Mouse (Mus musculus) heart, embryonic 12.5 days (tissue): Measurements from ENCODE around the gene Mlec. TPM values are rescaled to one million over a fixed set of nuclear protein-coding genes. Genes with fewer than 3 reads are reported as not detected.

Source experiments
- ATAC-seq: fragments of 200-750 bp; cut with Nextera tagmentation; 2 replicates; pipeline ENCODE4 v1.8.0; 2017; ENCODE audit warnings: moderate TSS enrichment, moderate library complexity; ENCODE audit not compliant: insufficient number of reproducible peaks, low FRiP score
- H3K27ac ChIP-seq: fragments of 300-500 bp; sonication (generic); 2 replicates; pipeline ENCODE4 v1.5.1; 2016; ENCODE audit warnings: mild to moderate bottlenecking, moderate library complexity; ENCODE audit not compliant: poor library complexity, severe bottlenecking
- H3K27me3 ChIP-seq: fragments of 300-500 bp; sonication (generic); replicated peaks from 2 replicates; pipeline ENCODE4 v1.6.1; 2016; ENCODE audit warnings: mild to moderate bottlenecking, moderate library complexity
- H3K36me3 ChIP-seq: fragments of 300-500 bp; sonication (generic); 2 replicates; pipeline ENCODE4 v1.6.1; 2016; ENCODE audit warnings: mild to moderate bottlenecking, moderate library complexity
- H3K4me1 ChIP-seq: fragments of 300-500 bp; sonication (generic); replicated peaks from 2 replicates; pipeline ENCODE4 v1.6.1; 2016; ENCODE audit warnings: mild to moderate bottlenecking
- H3K4me2 ChIP-seq: fragments of 300-500 bp; sonication (generic); 2 replicates; pipeline ENCODE4 v1.6.1; 2016; ENCODE audit warnings: mild to moderate bottlenecking, moderate library complexity
- H3K4me3 ChIP-seq: fragments of 300-500 bp; sonication (generic); 2 replicates; pipeline ENCODE4 v1.5.1; 2016; ENCODE audit warnings: mild to moderate bottlenecking
- H3K9ac ChIP-seq: fragments of 300-500 bp; sonication (generic); 2 replicates; pipeline ENCODE4 v1.6.1; 2016; ENCODE audit warnings: mild to moderate bottlenecking, moderate library complexity
- H3K9me3 ChIP-seq: fragments of 300-500 bp; sonication (generic); replicated peaks from 2 replicates; pipeline ENCODE4 v1.6.1; 2016; ENCODE audit warnings: mild to moderate bottlenecking, moderate library complexity
- WGBS: fragments of 180-500 bp; shearing (Covaris S2); methylation state at CpG from one replicate; pipeline ENCODE4 v1.1.7; 2016; 5-methylcytosine and 5-hydroxymethylcytosine counted together
- polyA plus RNA-seq: library from polyadenylated mRNA; unstranded; fragments of >200 nt; fragmentation: Nextera tagmentation; extraction: Ambion mirVana; gene quantifications from 2 replicates; pipeline ENCODE4 v1.2.1, GENCODE M21; 2016

Gene Mlec
- polyA plus RNA-seq, 1 experiment from 2014 or later: 103 TPM

DNA sequence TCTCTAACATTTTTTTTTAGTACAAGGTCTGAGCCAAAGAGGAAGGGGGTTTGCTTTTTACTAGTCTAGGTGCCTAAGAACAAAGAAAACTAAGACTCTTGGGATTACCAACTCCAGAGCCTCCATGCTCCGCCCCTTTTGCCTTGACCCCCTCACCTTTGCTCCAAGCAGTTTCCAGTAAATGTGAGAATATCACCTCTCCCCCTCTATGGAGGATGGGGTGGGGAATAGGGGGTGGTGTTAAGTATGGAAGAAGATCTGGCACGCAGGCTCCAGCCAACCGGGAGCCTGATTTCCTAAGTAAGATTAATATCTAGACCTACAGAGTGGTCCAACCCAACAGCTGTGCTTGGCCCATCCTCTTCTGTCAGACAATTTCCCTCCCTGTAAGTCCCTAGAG lies 17.3 kb downstream of the Mlec start:
- 57% methylated on average over 3 of the region's 3 CpGs for WGBS
- Histone ChIP-seq H3K9ac (no peak overlapping the region), H3K4me2 (no peak overlapping the region), H3K27me3 (no peaks in the 10 kb centered on the region), H3K4me3 (no peak overlapping the region), H3K9me3 (no peaks in the 10 kb centered on the region), H3K4me1 (0 out of 2 replicates have a peak, but pooled peaks cover 3% of the 10 kb centered on the region), H3K36me3 (peaks cover 27% of the 10 kb centered on the region), H3K27ac (no peak overlapping the region)
- ATAC-seq: no peak

DNA sequence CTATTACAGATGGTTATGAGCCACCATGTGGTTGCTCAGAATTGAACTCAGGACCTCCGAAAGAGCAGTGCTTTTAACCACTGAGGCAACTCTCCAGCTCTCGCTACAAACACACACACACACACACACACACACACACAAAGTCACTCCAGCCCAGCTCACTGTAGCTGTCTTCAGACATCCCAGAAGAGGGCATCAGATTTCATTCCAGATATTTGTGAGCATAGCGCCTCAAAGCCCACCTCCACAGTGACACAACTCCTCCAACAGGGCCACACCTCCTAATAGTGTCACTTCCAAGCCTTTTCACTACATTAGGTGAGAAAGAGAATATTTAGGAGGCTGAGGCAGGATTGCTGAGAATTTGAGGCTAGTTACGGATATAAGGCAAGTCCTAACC lies 18.9 kb downstream of the Mlec start:
- H3K4me3 ChIP-seq: no peak overlapping the region
- H3K4me2 ChIP-seq: no peak overlapping the region
- 64% methylated on average over 4 of the region's 4 CpGs for WGBS
- no peak overlapping the region for H3K9ac ChIP-seq
- ATAC-seq: no peak
- no peaks in the 10 kb centered on the region for H3K9me3 ChIP-seq
- H3K36me3 ChIP-seq: peaks cover 11% of the 10 kb centered on the region
- 0 out of 2 replicates have a peak, but pooled peaks cover 3% of the 10 kb centered on the region for H3K4me1 ChIP-seq
- no peak overlapping the region for H3K27ac ChIP-seq
- H3K27me3 ChIP-seq: no peaks in the 10 kb centered on the region

DNA sequence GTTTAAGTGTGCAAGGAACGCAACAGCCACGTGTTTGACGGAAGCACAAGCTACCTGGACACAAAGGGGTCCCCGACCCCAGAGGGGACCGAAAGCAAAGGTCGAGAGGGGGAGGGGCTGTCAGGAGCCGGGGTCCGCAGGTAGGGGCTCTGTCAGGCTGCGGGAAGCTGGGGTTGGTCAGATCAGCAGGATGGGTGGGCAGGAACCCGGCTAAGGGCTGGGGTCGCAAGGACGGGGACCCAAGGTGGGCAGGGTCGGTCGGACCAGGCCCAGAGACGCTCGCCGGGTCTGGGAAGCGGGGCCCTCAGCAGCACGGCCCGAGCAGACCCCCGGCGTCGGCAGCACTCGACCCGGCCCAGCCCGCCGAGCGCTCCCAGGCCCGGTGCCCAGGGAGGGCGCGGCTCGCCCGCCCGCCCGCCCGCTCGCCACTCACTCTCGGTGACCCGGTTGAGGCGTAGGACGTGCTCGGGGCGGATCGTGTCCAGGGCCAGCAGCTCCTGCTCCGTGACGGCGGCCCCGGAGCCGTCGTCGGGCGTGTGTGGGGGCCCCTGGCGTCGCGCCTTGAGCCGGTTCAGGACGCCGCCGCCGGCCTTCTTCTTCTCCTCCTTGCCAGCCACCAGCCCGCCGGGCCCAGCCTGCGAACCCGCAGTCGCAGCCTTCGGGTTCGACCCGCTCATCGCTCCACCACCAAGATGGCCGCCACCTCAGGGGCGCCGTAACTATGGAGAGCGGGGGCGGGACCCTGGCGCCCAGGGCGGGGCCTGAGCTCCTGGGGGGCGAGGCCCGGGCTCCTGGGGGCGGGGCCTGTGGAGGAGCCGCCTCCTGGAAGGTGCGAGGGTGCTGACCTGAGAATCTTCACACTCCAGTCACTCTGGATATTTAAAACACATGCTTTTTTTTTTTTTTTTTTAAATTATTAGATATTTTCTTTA lies 23.5 kb downstream of the Mlec start, which contains the start of gene Unc119b:
Gene Unc119b, minus strand, starts transcription at position 742 of the 932 bp plus-strand sequence.
- ATAC-seq: peak; percentile 96
- Histone ChIP-seq H3K9ac (peak within 1 kb of the TSS; percentile 88), H3K27ac (no peak within 1 kb of the TSS), H3K27me3 (no peaks in the 10 kb centered on the region), H3K4me1 (peaks cover 14% of the 10 kb centered on the region), H3K4me3 (peak within 1 kb of the TSS; percentile 90), H3K4me2 (peak within 1 kb of the TSS; percentile 97), H3K9me3 (no peaks in the 10 kb centered on the region), H3K36me3 (peaks cover 8% of the 10 kb centered on the region)
- under 1% methylated on average over 60 of the region's 81 CpGs for WGBS

DNA sequence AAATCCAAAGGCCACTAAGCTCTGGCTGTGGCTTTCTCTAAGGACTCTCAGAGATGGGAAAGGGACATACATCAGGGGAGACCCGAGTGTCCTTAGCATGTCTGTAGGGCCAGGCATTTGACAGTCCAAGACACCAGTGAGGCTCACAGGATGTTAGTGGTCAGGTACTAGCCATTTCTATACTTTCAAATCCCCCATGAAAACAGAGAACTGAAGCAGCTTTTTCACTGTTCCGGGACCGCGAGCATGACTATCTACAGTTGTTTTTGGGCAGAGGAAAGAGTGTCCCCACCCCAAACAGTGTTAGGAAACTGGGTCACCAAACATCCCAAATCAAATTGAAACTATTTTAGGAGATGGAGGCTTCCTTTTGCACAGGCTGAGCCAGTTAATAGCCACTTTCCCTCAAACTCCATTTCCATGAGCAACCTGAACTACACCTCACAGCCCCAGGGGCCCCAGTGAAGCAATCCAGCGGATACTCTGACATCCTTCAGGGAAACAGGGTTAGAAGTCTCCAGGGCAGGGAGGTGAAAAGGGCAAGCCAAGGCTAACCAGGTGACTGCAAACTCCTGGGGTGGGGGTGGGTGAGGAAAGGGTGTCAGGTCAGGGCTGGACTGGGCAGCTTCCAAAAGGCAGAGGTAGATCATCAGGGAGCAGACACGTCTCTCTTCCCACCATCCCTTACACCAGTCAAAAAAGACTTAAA lies 24.5 kb downstream of the Mlec start:
- 58% methylated on average over 6 of the region's 6 CpGs for WGBS
- Histone ChIP-seq H3K9ac (peak overlapping the region; percentile 88), H3K4me3 (peak overlapping the region; percentile 90), H3K4me2 (peak overlapping the region; percentile 97), H3K36me3 (peaks cover 13% of the 10 kb centered on the region), H3K27ac (no peak overlapping the region), H3K9me3 (no peaks in the 10 kb centered on the region), H3K4me1 (peaks cover 14% of the 10 kb centered on the region), H3K27me3 (no peaks in the 10 kb centered on the region)
- no peak for ATAC-seq

DNA sequence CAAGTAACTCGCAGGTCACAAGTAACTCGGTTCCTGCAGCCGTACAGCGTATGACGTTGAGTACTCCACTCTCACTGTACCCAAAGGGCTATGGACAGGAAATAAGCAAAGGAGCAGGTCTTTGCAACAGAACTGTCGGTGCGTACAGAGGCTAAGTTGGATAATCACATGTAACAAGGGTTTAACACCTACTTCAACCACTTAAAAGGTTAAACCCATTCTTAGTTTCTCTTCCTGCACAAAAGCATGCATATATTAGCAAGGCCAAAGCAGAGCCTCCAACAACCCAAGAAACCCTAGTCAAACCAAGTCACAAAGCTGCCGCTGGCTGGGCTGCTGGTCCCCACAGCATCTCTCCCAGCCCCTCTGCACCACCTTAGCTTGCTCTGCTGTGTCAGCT lies 25.5 kb downstream of the Mlec start:
- no peak for ATAC-seq
- 0 out of 2 replicates have a peak overlapping the region, but pooled peaks have one; percentile 13 for H3K9ac ChIP-seq
- H3K9me3 ChIP-seq: no peaks in the 10 kb centered on the region
- no peak overlapping the region for H3K27ac ChIP-seq
- H3K4me3 ChIP-seq: no peak overlapping the region
- H3K4me1 ChIP-seq: peaks cover 14% of the 10 kb centered on the region
- WGBS: 83% methylated on average over 8 of the region's 8 CpGs
- no peaks in the 10 kb centered on the region for H3K27me3 ChIP-seq
- H3K4me2 ChIP-seq: no peak overlapping the region
- H3K36me3 ChIP-seq: peaks cover 23% of the 10 kb centered on the region

DNA sequence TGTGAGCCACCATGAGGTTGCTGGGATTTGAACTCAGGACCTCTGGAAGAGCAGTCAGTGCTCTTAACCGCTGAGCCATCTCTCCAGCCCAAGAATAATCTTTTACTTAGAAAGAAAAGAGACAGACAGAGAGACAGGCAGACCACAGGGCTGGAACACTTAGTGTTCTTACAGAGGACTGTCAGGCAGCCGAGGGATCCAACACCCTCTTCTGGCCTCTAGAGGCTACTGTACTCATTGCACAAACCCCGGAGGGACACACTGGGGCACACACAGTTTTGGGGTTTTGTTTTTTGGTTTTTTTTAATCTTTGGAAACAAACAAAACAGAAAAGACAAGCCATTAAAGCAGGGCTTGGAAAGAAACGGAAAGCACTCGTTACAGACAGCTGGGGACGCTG lies 28.7 kb downstream of the Mlec start:
- peaks cover 21% of the 10 kb centered on the region for H3K4me1 ChIP-seq
- no peaks in the 10 kb centered on the region for H3K27me3 ChIP-seq
- no peak overlapping the region for H3K9ac ChIP-seq
- peaks cover 38% of the 10 kb centered on the region for H3K36me3 ChIP-seq
- WGBS: 86% methylated on average over 6 of the region's 6 CpGs
- no peak for ATAC-seq
- no peak overlapping the region for H3K4me2 ChIP-seq
- no peaks in the 10 kb centered on the region for H3K9me3 ChIP-seq
- no peak overlapping the region for H3K27ac ChIP-seq
- no peak overlapping the region for H3K4me3 ChIP-seq

DNA sequence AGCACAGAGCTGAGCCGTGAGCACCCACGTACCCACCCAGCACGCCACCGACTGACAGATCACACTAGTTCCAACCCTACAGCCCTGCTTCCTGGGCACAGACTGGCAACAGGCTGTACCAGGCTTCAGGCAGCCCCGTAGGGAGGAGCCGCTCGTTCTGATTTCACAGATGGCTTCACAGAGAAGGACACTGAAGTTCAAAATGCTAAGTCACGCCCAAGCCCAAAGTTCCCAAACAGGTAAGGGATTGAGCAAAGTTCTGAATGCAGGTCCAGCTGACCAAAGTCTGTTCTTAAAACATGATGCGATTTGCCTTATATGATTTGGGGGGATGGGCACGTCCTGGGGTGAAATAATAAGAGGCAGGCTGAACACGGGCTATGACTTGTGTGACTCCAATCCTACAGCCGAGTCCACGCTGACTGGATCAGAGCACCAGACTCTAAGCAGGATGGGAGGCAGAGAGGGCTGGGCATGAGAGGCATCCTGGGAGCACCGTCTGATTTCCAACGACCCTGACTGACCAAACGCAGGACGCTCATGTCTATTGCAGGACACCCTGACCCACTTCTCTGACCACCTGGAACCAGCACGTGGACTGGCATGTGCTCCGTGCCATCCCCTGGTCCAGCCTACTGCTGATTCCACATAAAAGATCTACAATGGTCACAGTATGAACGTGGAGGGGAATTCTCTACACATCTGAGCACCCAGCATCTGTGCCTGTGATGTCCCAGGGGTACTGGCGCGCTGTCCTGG lies 30.4 kb downstream of the Mlec start:
- Histone ChIP-seq H3K4me3 (no peak overlapping the region), H3K4me1 (peaks cover 8% of the 10 kb centered on the region; the same call in 1 of the 2 replicates), H3K9ac (no peak overlapping the region), H3K27me3 (no peaks in the 10 kb centered on the region), H3K4me2 (no peak overlapping the region), H3K9me3 (no peaks in the 10 kb centered on the region), H3K36me3 (peaks cover 49% of the 10 kb centered on the region), H3K27ac (no peak overlapping the region)
- no peak for ATAC-seq
- WGBS: 88% methylated on average over 22 of the region's 22 CpGs

DNA sequence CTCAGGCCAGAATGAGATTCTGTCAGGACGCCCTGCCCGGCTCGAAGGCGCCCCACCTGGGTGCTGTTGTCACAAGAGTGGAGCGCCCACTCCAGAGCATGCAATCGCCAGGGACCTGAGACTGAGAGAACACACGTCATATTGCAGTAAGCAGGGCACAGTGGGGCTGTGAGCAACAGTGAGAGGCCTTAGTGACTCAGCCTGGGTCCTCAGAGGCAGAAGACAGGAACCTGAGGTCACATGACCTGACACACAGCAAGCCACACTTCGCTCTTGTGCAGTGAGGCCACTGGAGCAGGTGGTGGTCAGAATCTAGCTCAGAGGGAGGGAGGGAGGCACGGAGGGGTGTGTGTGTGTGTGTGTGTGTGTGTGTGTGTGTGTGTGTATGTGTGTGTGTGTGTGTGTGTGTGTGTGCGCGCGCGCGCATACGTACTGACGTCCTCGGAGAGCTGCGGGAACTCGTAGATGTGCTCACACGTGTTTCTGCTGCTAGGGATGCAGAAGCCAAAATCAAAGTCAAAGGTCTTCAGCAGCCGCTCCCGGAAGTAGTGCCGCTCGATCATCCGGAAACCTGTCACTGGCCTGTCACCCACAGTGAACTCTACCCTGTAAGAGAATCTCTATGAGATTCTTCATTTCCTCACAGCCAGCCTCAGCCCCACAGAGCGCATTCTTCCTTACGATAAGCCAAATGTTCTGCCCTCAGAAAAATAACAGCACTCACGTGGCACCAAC lies 31.2 kb downstream of the Mlec start:
- no peak for ATAC-seq
- peaks cover 51% of the 10 kb centered on the region for H3K36me3 ChIP-seq
- H3K4me1 ChIP-seq: peaks cover 7% of the 10 kb centered on the region; the same call in 1 of the 2 replicates
- H3K9me3 ChIP-seq: no peaks in the 10 kb centered on the region
- H3K27me3 ChIP-seq: no peaks in the 10 kb centered on the region
- no peak overlapping the region for H3K27ac ChIP-seq
- H3K4me3 ChIP-seq: no peak overlapping the region
- H3K4me2 ChIP-seq: no peak overlapping the region
- WGBS: 86% methylated on average over 28 of the region's 28 CpGs
- no peak overlapping the region for H3K9ac ChIP-seq

DNA sequence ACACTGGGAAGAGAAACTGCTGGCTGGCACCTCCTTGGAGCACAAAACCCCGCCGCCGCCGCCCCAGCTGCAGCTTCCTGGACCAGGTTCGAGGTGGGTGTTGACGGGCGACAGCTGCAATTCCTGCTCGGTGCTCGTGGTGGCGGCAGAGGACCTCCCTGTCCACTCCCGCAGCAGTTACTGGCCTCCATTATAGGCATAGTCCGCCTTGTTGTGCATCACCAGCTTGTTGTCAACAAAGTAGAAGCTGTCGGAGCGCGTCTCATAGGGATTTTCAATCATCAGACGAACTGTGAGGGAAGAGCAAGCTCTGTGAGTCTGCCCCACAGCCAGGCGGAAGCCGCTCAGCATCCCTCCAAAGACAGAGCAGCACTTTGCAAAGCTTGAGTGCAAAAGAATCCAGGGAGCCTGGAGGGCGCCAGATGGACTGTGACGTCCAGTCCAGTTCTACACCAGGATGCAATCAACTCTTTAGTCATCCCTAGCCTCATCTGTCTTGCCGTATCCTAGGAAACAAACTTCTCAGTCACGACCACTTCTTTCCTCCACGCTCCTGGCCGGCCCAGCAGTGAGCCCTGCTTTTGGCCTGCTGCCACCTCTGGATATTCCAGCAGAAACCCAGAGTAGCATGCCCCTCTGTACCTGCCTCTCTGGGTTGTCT lies 32.6 kb downstream of the Mlec start:
- WGBS: 31% methylated on average over 24 of the region's 24 CpGs
- no peaks in the 10 kb centered on the region for H3K9me3 ChIP-seq
- no peak overlapping the region; the same call in 1 of the 2 replicates for H3K4me2 ChIP-seq
- H3K27ac ChIP-seq: no peak overlapping the region
- no peaks in the 10 kb centered on the region for H3K27me3 ChIP-seq
- H3K4me1 ChIP-seq: peaks cover 7% of the 10 kb centered on the region; the same call in 1 of the 2 replicates
- H3K36me3 ChIP-seq: peaks cover 51% of the 10 kb centered on the region
- ATAC-seq: peak; percentile 43
- H3K4me3 ChIP-seq: no peak overlapping the region
- H3K9ac ChIP-seq: no peak overlapping the region

DNA sequence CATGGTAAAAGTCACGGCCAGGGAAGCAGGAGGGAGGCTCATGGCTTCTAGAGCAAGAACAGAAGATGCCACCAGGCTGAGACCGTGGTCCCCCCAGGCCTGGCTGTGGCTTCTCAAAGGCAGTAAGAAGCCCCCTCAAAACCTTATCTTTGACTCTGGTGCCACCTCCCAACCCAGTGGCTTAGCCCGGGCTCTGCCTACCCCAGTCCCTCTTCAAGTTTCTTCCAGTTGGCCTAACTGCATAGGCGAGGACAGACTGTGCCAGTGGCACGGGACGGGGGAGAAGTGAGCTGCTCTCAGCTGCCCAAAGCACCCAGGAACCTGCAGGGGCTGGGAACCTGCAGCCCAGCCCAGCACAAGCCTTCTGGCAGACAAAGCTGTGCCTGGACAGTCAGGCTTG lies 33.3 kb downstream of the Mlec start:
- Histone ChIP-seq H3K27ac (no peak overlapping the region), H3K9ac (no peak overlapping the region), H3K36me3 (peaks cover 45% of the 10 kb centered on the region), H3K4me2 (no peak overlapping the region), H3K4me3 (no peak overlapping the region), H3K4me1 (peaks cover 7% of the 10 kb centered on the region; the same call in 1 of the 2 replicates), H3K27me3 (no peaks in the 10 kb centered on the region), H3K9me3 (no peaks in the 10 kb centered on the region)
- no peak for ATAC-seq
- WGBS: 90% methylated on average over 6 of the region's 6 CpGs
